Mouse (Mus musculus): ENCODE data around the gene Sqor.

DNA sequence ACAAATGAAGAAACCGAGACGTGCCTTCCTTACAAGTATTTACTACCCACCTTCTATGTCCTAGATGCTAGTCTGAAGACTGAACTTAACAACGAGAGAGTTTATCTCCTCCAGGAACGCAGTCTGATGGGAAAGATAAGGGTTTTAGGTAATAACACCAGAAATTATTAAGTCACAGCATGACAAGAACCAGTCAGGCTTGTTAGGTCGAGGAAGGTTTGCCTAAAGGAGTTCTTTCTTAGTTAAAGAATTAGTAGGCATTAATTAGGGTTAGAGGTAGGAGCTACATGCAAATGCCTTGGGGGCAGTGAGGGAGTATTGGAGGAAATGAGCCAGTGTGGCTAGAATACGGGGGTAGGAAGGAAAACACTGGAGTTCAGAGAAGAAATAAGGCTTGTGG is 24.7 kb downstream of the Sqor start:
- TF ChIP-seq CTCF (IDR thresholded peaks at IDR 0.05; ENCODE audit: low read depth) (no peak), EP300 (optimal IDR thresholded peaks at IDR 0.05) (no peak)

Data from stomach, postnatal 0 days (tissue).